Mouse (Mus musculus) olfactory bulb, adult 2 months (tissue): ENCODE data around the gene Kbtbd13.

Source experiments
- CTCF ChIP-seq: fragments of 200-500 bp; IDR thresholded peaks from 2 replicates; pipeline ENCODE4 v1.5.1; 2012; ENCODE audit warnings: low read depth, mild to moderate bottlenecking, low read length, moderate library complexity; ENCODE audit not compliant: insufficient read depth
- POLR2A ChIP-seq: fragments of 200-500 bp; IDR thresholded peaks from 2 replicates; pipeline ENCODE4 v1.6.1; 2012; ENCODE audit warnings: mild to moderate bottlenecking, low read depth, low read length, moderate library complexity; ENCODE audit not compliant: insufficient read depth

DNA sequence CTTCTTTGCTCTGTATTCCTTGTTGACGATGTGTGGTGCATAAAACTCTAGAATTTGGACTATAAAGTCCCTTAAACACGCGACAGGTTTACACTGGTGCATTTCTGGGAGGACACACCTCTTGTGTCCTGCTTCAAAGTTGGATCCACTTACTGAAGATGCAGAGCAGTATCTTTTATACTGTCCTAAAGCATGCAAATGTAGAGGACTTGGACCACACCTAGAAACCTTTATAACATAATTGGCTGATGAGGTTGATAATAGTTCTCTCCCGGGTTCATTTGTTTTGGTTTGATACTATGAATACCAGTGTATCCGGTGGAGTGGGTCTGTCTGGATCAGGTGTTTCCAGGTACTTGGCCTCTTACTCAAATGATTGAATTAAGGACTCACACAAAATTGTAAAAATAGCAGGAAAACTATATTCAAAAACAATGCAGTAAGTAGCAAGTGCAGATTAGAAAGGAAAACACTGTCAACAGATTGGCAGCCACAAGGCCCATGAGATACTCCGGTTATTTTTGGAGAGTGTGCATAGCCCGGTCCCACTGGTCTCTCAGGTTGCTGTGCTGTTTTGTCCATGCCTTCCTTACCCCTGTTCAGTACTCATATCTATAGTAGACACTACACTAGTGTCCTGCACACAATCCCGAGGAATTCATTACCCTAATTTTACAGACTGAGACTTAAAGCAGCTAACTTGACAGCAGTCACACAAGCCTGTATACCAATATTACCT is 44.2 kb downstream of the Kbtbd13 start:
- TF ChIP-seq POLR2A (no peak), CTCF (no peak)
